Mouse (Mus musculus) lung, postnatal 14 days (tissue): ENCODE measurements around the gene Pank3.

Source experiments
- DNase-seq: peaks from one replicate; pipeline ENCODE4 v3.0.0; 2021

The Pank3 gene

DNA sequence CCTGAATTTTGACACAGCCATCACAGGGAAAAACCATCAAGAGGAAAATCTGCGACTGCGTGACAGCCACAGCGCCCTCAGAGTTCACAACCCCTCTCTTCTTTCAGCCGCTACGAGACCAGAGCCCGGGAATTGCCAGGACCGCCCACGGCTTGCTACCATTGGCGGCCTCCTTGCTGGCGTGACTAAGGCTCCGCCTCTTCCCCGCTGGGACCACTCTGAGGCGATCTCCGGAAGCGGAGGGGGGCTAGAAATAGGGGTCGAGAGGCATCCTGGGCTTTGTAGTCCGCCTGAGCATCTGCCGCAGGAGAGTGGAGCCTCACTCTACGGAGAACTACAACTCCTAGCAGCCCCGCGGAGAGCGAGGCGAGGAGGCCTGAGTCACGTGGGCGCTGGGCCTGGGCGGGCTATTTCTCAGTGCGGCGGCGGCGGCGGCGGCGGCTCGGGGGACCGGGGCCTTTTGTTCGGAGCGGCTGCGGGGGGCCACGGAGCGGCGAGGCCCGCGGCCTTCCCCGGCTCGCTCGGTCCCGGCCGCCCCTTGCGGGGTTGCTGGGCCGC lies at the start of gene Pank3:
Gene Pank3 (plus strand): TSS at position 297 of the 558 bp plus-strand sequence.
- DNase-seq: peak; percentile 95

DNA sequence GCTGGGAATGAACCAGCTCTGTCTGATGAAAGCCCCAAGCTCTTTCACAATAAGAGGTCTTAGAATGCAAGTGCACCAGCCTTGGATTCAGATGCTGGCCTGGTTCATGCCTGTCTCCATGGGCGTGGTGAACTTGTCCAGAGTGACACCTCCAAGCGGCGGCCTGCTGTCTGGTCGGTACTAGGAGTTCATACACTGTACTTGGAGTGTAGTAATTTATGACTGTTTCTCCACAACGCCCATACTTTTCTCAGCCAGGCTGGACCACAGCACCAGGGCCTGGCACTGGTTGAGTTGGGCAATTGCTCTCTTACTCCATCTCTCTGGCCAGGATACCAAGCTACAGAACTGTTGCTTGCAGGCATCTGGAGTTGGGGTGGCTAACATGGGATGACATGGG lies 45.4 kb upstream of the Pank3 start:
- DNase-seq: no peak

DNA sequence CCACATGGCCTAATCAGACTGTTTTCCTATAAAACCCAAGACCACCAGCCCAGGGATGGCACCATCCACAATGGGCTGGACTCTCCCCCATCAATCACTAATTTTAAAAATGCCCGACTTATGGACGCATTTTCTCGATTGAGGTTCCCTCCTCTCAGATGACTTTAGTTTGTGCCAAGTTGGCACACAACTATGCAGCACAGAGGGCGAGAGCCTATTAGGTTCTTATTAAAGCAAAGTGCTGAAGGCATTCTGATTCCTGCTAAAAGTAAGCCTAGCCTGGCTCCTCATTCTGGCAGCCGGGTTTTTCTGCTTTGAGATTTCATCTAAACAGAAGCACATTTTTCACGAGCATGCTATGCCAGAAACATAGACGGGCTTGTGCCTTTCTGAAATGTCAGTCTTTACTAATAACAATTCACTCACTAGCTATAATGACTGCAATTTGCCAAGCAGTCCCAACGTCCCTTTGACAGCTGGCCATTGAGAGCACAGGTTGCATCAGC lies 42.9 kb upstream of the Pank3 start:
- no peak for DNase-seq

DNA sequence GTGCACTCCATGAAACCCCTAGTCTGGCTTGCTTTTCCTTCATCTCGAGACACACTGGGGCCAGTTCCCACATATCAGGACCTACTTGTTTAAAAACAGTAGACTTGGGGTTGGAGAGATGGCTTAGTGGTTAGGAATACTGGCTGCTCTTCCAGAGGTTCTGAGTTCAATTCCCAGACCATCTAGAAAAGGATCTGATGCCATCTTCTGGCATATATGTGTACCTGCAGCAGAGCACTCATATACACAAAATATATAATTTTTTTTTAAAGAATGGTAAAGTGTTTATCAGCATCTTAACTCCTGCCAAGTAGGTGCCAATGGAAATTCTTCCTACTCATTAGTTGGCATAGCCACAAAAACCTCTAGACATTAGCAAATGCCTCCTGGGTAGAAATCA lies 41.1 kb upstream of the Pank3 start:
- DNase-seq: no peak

DNA sequence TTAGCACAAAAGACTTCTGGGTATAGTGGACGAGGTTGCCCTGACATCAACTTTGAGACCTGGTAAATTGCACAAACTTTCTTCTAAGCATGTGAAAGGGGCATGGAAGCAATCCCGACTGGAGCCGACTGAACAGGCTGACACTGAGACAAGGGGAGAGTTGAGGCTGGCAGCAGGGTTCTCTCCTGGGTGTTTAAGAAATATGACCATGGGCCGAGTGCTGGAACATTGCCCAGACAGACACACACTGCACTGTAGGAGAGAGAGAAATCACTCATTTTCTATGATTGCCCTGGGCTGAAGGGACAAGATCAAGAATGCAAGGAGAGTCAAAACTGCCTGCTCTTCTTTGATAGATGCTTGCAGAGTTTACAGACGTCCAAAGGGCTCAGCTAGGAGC lies 40.1 kb upstream of the Pank3 start:
- DNase-seq: no peak

DNA sequence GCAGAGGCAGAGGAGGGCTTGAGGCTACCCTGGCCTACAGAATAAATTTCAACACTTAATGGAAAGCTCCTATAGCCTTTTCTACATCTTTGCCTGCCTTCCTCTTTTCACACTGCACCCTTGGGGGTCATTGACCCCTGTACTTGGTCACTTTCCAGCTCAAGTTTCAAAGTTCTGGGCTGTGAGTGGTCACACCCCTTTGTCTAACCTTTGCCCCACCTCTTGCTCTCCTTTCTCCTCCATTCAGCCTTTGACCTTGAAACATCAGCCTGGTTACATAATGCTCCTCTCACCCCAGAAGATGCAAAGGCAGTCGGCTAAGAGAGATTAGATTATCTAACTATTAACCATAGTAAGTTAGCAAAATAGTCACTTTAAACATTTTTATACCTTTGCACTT lies 36.9 kb upstream of the Pank3 start:
- DNase-seq: no peak

DNA sequence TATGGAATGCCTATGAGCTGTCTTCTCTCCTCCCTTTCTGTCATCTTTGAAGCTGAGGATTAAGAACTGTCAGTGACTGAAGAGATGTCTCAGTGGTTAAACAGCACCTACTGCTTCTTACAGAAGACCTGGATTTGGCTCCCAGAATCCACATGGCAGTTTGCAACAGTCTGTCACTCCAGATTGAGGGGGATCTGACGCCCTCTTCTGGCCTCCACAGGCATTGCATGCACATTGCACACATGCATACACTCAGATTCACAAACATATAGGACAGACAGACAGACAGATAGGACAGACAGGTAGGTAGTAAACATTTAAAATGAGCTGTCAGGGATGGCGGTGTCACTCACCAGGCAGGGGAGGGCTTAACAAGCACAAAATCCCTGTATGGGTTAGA lies 32.5 kb upstream of the Pank3 start:
- no peak for DNase-seq

DNA sequence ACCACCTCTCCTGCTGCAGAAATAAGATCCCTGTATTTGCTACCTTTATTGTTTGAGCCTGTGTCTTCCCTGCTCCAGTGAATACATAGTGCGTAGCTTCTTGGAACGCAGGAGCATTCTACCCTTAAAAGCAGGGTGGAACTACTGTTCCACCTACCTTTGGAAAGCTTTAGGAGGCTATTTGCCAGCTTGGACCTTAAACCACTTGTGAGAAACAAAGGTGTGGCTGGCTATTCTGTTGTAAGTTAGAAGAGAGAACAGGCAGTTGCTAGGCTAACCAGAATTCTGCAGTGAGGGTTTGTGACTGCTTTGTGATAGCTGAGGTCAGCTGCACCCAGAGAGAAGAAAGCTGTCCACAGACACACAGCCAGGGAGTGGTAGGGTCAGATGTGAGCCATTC lies 32.0 kb upstream of the Pank3 start:
- DNase-seq: no peak

DNA sequence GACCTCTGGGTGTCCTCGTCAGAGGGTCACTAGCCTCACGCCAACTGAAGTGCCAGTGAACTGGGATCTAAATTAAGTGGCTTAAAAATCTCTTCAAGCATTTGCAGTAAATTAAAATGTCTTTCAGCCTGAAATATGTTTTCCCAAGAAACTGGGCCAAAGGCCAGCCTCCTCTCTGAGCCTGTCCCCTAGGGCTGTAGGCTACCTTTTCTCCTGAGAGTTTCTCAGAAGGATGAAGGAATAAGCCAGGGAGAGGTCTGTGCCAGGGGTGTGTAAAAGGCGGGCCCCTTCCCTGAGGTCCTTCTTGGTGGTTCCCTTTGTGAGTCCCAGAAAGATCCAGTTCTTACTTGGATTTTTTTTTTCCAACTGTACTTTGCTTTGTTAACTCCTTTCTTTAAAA lies 31.2 kb upstream of the Pank3 start:
- DNase-seq: no peak

DNA sequence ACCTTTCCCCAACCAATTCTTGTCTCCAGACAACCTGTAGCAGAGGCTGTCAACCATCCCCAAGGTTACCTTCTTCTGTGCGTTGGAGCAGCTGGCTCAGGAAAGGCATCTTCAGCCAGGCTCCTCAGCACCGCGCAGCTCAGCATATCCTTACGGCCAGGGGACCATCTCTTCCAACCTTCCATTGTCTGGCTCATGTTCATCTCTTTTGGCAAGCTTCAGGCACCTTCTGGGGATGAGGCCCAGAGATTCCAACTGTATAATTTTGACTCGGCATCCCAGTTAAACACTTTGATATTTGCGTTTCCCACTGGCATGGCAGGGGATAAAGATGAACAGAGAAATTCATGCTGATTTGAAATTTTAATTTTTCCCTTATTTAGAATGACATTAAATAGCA lies 25.7 kb upstream of the Pank3 start:
- no peak for DNase-seq

DNA sequence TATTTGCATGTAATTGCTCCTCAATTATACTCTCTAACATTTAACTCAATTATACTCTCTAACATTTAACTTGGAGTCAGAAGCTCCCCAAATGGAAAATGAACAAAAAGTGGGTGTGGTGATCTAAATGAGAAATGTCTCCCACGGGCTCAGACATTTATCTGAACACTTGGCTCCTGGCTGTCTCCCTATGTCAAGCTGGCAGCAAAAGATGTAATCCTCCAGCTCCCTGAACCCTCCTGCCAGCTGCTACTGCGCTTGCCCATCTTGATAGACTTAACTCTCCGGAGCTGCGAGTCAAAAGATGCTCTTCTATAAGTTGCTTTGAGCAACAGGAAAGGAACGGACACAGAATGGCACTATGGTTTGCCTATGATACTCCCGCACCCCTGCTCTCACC lies 24.7 kb upstream of the Pank3 start:
- no peak for DNase-seq

DNA sequence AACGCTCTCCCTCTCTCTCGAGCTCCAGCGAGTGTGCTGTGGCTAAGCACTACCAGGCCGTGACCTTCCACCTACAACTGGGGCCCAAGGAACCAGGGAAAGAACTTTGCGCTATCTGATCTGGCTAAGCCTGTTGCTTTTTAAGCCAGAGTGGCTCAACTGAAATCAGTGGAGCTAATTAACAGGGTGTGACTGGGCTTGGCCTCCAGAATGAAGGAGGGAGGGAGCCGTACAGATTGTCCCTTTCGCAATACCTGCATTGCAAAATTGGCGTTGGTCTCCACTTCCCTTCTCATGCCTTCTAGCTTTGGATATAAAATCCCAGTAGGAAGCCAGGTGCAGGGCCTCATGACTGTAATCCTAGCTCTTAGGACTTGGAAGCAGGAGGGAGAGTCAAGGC lies 18.7 kb upstream of the Pank3 start:
- peak; percentile 73 for DNase-seq

DNA sequence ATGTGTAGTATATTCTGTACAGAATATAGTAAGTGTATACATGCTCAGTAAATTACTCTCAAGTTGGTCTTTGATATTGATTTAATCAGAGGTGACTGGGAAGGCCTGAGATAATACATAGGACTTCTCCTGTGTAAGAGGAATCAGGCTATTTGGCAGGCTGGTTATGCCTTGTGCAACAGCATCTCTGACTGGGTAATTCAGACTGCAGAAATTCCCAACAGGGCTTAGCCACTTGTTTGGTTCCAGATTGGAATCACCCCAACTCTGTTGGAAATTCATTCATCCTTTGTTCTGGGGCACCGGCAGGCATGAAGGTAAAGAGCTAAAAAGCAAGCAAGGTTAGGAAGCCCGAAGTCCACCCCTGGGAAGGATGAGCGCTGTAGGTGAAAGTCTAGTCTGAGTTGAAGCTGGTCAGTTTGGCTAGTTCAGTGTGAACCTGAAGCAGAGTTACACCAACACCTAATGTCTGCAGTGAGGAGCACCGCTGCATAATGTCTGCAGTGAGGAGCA lies 14.3 kb upstream of the Pank3 start:
- no peak for DNase-seq

DNA sequence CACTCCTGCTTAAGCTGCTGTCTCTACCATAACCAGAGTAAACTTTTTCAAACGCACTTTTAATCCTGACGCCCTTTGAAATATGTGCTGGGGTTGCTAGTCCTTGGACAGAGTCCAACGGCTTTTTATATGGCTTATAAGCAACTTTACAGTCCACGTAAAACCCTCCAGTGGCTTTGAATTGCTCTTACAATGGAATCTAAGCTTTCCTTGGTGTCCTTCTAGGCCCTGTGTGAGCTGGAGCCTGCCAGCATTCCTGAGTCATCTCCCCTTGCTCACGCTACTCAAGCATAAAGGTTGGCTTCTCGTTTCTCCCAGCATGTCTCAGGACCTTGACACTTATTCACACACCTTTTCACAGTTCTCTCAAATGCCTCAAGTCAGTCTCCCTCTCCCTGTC lies 13.7 kb upstream of the Pank3 start:
- no peak for DNase-seq

DNA sequence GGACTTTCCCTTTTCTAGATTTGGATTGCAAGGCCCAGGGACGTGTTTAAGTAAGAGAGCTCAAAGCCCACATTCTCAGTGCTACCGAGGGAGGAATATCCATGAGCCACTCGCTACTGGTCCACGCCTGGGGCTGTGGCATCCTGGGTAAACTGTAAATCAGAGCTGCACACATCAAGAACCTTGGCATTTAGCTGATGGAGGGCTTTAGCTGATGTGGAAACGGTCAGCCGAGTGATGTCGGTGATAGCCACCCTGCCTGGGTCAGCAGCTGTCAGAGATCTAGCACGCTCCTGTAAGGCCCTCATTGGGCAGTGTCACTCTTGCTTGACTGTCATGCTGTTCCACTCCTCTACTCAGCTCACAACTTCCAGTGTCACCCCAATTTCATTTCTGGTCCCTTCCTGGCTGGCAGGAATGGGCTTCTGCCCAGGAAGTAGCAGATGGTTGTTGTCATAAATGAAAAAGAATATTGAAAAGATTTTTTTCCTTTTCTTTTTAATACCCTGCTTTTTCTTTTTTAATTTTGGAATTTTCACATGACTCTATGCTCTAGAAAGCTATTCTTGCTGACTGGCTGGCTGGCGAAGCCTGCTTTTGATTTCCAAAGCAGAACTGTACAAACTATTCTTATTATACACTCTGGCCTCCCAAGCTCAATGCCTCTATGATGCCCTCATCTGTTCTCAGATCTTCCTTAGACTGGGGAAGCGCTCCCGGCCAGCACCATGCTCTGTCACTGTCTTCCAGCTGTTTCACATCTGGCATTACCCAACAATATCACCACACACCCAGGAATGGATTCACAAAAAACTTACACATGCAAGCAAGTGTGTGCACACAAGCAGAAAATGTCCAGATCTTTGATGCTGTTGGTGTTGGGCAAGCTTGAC lies 12.6 kb upstream of the Pank3 start:
- DNase-seq: no peak

DNA sequence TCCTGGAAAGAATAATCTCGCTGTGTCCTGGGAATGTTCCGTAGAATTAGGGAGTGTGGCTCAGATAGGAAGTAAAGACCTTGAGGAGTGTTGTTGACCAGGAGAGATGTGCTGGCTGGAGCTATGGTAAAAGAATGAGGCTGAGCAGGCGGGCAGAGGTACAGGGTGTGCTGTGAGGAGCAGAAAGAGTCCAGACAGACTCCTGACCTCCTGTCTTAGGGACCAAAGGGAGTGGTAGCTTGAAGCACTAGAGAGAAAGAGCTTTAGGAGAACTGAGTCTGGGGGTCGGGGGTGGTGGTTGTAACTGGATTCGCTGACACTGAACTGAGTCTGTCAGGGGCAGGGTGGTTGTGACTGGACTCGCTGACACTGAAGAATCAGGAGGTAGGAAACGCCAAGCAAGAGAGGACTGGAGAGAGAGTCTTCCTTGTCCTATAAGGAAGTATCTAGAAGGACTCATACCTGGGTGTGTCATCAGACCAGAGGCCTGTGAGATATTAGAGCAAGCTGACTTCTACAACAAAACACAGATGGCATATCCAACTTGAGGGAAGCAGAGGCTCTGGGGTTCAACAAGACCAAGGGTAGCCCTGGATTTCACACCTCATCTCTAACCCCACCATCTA lies 9.2 kb upstream of the Pank3 start:
- no peak for DNase-seq

DNA sequence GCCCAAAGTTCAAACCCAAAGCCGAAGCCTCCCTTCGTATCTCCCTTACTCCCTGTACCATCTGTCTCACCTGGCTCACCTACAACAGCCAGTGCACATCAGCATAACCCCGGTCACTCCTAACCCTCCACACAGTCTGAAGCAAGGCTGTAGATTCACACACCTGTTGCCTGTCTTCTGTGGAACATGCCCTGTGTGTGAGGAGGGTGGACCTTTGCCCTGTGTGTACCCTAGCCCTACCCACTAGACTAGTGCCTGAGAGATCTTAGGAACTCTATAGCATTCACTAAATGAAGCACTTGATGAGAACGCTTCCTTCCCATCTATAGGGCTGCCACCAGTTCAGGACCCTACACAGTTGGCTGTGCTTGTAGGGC lies 8.7 kb upstream of the Pank3 start:
- no peak for DNase-seq

DNA sequence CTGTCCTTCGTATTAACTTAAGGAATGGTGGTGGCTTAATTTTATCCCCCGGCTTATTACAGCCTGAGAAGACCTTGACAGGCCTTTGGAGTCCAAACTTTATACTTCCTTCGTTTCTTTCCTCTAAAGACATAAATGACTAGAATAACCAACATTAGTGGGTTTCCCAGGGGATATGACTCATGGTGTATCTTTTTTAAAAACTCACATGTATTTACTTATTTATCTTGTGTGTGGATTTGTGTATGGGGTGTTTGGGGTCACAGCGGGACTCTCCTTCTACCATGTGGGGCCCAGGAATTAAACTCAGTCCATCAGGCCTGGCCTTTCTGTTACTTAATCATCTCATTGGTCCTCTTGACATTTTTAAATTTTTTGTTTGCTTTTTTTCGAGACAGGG lies 2.4 kb upstream of the Pank3 start:
- DNase-seq: no peak

DNA sequence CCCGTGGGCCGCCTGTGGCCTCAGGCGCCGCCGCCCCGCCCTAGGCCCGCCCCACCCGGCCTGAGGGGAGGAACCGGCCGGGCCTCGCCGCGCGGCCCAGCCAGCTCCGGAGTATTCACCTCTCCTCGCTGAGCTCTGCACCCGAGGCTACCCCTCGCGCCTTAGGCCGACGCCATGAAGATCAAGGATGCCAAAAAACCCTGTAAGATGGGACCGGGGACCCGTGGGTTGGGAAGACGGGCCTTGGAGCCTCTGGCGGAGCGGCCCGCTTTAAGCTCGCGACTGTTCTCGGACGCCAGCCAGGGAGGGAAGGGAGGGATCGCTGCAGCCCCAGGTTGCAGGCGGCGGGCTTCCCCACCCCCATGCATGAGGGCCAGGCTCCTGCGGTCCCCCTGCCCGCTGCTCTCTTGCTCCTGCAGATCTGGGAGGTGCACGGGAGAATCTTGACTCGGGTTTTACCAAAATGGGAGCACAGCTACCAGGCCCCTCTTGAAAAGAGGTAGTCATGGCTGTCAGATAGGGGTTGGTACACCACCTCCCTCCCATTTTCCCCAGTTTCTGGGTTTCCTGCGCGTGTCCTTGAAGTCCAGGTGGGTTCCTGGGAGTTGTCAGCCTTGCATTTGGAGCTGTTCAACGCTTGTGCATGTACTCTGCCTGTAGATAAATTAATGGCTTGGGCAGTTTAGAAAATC lies 608 bp downstream of the Pank3 start:
- DNase-seq: peak; percentile 77

DNA sequence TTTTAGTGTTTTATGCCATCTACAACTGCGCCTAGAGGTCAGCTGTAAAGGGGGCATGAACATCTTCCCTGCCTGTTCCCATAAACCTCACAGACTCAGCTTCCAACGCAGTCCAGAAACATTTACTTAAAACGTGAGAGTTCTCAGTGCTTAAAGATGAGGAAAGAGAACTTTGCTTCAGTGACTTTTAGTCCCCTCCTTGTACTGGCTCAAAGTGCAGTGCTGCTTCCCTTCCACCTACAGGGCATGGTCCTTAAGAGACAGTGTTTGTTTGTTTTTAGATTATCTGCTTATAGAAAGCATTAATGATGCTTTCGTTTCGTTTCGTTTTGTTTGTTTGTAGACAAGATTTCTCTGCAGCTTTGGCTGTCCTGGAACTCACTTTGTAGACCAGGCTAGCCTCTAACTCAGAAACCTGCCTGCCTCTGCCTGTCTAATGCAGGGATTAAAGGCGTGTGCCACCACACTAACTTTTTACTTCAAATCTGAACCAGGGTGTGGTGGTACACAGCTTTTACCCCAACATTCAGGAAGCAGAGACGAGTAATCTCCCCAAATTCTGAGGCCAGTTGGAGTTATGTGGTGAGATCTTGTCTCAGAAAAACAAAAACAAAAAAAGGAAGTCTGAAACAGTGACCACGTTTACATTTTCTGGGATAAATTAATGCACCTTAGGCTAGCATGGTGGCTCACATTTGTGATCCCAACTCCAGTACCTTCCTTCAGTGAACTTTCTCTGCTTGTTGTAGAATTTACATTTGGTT lies 1.6 kb downstream of the Pank3 start:
- DNase-seq: no peak

DNA sequence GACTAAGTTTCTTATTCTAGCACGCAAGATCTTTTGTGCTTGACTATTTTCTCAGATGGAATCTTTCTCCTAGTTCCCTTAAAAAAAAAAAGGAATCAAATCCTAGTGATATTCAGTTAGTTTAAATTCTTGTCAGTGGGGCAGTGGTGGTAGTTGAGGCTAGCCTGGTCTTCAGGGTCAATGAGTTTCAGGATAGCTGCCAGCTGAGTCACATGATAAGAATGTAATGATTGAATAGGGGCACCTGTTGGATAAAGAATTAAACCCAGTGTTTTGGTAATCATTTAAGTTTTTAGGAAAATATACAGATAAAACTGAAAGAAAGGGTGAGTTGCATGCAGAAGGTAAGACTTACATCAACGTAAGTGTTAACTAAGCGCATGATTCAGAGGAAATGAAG lies 6.3 kb downstream of the Pank3 start:
- no peak for DNase-seq

DNA sequence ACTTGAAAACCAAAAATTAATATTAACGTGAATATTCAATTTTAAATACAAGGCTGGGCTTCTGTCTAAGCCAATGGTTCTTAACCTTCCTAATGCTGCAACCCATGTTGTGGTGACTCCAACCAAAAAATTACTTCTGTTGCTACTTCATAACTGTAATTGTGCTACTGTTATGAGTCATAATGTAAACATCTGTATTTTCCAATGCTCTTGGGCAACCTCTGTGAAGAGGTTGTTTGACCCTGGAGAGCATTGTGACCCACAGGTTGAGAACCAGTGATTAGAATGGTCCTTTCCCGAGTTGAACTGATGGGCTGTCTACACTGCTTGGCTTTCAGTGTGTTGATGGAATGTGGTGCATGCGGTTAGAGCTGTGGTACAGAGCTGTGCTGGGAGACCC lies 7.2 kb downstream of the Pank3 start:
- no peak for DNase-seq

DNA sequence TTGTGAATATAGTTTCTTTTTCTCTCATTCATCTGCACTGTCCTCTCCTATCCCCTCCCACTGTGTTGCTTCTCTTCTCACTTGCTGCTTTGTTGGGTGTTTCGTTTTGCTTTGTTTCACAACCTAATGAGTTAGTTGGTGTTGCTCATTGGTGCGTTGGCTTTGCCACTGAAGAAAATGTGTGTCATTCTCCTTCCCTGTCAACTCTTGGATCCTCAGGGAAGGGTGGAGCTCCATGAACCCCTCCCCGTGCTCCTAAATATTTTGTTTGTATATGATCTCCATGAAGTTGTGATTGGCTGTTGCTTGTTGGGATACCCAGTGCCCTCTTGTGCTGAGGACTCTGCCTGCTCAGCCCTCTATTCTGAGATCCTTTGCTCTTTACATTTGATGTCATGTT lies 11.1 kb downstream of the Pank3 start:
- no peak for DNase-seq
